Mouse (Mus musculus) cerebellum, adult 9-11 months (tissue): ENCODE measurements at regions not wholly inside any gene's neighbourhood (a gene's known extent, or its start where the extent isn't known, plus 50 kb on each side); places are given as distances from the start of the nearest gene placed in this dataset.
A peak's percentile ranks its signal among the peaks of the same experiment; 100 is the strongest.

Experiments
- DNase-seq: peaks from one replicate; pipeline ENCODE4 v3.0.0; 2022

DNA sequence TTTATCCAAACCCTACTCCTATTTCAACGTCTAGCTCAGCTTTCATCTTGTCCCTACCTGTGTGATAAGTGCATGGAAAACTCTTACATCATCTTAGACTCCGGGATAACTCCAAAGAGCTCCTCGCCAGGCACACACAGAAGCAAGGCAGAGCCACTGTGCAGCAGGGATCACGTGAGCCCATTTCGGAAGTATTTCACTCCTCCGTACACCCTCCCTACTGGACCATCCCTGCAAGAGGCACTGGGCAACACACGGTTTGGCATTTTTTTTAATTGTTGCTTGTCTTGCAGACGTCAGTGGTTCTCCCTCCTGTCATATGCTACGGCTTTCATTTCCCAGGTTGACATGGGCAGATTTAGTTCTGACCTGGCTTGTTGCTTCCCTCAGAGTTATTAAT, 316.0 kb upstream of the Jarid2 start:
- DNase-seq, result no peak

DNA sequence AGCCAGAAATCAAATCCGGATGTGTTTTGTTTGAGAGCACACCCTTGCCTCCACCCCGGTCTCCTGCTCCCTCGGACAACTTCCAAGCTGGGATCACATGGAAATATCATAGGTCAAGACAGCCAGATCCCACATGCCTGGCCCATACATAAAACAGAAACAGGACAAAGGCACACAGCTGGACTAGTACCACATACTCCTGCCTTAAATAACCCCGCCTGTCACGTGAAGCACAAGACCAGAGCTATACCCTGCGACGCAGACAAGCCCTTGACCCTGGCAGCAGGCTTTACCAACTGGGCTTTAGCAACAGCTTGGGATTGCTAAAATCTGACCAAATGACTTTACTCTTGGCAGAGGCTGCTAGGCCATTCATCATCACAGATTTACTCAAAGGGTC, 313.3 kb upstream of the Jarid2 start:
- DNase-seq, result no peak

DNA sequence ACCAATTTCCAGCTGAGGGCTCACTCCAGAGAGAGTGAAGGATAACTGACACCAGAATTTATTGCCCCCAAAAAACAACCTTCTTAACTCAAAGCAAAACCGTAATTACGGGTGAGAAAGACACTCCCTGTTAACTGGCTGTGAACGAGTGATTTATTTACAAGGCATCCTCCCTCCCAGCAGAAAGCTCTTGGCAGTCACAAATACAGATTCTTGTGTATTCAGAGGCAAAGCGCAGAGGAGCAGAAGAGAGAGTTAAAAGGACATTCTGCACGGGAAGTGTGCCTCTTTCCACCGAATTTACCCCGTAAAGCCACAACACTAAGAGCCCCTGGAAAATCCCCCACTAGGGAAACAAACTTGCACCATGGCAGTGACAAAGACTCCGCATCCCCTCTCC, 312.3 kb upstream of the Jarid2 start:
- DNase-seq, result no peak

DNA sequence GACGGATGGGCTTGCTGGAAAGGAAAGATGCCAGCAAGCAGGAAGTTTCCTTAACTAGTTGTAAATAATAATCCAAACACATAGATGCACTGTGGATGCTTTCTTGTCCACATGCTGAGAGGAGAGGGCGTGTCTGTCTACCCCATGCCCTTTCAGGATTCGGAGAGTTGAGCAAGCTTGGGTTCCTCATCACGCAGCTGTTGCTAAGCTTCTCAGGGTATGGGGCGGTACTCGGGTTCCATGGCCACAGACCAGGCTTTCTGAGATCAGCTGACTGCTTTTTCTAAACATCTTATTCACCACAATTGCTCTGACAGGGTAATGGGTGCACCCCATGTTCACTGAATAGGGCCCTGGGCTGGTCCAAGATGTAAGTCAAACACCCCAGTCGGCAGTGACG, 310.2 kb upstream of the Jarid2 start:
- no peak for DNase-seq

DNA sequence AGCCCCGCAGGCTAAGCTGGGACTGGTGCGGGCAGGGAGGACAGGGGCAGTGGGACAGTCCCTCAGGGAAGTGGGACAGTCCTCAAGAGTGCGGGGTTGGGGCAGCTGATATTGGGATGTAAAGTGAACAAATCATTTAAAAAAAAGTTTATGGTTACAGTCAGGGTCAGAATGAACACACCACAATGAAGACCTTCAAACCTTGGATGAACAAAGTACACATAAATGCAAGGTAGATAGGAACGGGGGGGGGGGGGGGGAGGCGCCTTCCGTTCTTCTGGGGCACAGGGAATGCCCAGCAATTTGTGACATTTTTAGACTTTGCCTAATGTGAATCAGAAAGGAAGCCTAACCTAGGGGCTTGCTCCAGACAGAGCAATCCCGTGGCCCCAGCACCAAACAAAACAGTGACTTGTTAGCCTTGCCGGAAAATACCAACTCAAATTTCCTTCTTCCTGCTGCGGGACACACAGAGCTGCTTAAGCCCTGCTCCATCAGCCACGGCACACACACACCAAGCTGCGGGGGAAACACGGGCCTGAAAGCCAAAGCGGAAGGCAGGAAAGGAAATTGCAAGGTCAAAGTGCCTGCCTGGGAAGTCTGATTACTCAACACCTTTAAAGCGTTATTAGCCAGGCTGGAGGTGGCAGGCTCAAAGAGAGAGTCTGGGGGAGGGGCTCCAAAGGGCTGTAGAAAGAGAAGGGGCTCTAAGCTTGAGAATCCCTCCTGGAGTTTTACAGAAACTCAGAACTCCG, 309.6 kb upstream of the Jarid2 start:
- DNase-seq, result no peak

DNA sequence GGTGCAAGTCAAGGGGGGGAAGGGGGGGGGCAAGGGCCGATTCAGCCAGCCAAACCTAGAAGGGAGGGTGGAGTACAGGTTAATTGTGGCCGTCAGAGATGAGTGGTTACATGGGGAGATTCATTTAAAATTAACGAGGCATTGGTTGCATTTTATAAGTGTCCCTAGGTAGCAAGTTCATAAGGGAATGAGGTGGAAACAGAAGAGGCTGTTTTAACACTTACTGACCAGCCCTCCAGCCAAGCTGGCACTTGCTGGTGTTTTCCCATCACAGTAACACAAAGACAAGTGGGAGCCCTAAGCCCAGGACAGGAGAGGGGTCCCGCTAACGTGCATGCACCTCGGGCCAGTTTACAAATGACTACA, 309.1 kb upstream of the Jarid2 start:
- DNase-seq, result no peak

DNA sequence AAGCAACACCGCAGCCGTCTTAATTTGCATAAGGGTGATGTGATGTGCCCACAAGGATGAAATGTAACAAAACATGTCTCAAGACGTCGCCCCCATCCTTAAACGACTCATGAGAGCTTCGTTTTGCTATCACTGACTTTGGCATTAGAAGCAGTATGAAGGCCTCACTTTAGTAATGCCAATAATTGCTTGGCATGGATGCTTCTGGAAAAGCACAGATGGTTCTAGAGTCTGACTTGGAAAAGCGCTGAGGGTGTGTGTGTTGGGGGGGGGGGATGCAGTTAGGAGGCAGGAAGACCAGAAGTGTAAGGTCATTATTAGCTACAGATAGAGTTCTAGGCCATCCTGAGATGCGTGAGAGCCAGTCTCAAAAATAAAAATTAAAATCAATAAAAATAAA, 308.3 kb upstream of the Jarid2 start:
- no peak for DNase-seq

DNA sequence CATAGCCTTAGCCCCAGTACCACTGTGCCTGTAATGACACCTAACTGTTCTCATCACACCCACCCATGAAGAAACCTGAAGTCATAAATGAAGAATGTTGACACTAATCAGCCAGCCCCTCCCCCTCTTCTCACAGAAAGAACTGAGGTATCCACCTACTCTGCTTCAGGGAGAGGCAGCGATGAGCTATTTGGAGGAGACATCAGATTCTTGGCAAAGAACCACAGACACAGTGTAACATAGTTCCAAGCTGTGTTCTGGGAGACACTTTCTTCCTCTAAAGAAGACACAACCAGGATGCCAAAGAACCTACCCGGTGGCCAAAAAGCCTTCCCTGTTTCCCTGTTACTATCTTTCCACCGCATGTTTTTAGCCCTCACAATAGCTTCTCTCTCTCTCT, 307.8 kb upstream of the Jarid2 start:
- no peak for DNase-seq

DNA sequence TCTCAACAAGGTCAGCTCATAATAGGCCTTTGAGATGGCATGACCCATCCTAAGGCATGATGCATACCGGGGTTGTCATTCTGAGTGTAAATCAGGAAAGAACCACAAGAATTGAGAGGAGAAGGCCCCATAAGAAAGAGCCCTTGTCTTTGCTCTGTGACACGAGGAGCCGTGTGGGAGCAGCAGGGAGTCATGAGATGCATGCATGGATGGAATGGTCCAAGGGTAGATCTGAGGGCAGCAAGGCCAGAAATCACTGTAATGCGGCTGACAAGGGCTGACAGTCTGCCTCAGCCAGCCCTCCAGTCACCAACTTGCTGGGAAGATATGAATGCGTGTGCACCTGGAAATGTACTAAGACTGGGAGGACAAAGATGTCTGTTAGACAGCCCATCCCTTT, 307.4 kb upstream of the Jarid2 start:
- no peak for DNase-seq

DNA sequence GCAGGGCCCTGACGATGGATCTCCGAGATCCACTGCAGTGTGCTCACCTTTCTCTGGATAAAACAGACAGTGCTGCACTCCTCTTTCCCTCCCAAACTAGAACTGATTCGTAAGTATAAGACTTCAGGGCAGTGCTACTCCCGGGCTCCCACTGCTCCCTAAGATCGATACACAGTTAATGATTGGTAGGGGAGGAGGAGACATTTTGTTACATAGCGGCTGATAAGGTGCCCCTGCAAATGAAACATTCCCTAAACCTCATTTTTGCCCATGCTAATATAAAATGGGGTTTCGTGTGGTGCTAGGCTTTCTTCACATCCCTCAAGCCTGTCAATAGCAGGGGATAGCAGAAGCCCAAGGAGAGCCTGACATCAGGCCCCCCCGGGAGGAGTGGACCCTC, 298.8 kb upstream of the Jarid2 start:
- no peak for DNase-seq

DNA sequence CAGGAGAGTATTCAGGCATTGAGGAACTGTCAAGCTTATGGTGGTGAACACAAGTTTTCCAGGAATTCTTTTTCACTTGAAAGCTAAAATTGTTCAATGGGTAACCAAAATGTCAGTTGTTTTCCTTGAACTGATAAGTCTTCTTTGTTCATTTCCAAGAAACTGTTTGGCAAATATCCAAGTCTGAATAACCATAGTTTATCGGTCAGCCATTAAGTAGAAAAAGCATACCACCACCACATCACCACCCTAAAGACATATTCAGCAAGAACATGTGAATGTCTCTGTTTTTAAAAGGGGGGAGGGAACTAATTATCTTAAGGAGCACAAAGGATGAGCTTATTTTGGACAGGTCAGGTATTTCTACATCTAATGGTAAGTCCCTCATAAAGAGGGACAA, 291.6 kb upstream of the Jarid2 start:
- no peak for DNase-seq

DNA sequence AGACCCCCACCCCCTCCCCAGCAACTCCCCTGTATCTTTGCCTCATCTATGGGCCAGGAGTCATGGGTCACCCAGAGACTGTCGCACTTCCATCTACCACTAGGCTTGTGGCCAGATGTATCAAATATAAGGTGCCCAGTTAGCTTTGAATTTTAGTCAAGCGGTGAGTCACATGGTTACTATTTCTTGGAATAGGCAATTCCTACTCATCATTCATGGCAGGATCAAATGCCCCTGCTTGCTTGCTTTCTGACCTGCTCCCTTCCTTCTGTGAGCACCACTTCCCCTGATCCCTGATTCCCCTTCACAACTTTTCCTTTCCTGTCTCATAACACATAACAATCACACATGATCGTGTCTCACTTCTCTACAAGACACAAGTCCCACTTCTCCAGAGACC, 288.2 kb upstream of the Jarid2 start:
- no peak for DNase-seq

DNA sequence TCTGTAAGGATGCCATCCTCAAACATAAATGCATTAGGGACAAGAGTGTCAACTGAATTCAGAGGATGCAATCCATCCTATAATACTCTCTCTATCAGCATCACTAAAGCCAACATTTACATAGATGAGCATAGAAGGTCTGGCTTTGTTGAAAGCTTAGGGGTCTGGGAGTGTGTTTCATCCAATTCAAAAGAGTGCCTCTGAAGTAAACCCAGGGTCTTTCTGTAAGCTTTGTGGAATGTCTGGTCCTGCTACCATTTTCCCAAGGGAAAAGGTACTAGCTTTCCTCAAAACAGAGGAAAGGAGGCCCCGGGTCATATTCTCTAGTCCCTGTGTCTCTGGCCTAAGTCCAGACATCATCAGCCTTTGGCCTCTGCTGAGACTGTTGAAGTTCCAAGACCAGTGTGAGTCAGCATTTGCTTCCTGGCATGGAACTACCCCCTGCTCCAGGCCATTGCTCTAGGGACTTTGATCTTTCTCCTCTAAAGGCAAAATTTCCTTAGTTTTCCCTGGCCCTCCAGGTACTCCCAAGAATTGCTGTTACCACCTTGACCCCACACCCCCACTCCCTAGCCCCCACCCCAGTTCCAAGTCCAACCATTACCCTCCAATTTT, 280.0 kb upstream of the Jarid2 start:
- no peak for DNase-seq

DNA sequence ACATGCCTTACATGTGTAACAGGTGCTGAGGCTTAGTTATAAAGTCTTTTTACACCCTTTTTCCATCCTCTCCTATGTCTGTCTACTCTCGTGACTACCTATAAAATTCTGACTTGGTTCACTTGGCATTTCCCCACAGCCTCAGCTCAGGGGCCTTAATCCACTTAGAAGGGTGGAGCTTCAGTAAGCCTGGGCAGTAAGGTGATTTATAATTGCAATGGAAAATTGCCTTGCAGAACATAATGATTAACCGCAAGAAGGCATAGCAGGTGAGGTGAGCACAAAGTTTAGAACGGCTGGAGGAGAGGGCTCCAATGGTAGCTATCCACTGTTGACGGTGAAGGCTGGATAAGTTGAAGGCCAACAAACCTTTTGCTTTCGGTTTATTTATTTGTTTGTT, 278.1 kb upstream of the Jarid2 start:
- no peak for DNase-seq

DNA sequence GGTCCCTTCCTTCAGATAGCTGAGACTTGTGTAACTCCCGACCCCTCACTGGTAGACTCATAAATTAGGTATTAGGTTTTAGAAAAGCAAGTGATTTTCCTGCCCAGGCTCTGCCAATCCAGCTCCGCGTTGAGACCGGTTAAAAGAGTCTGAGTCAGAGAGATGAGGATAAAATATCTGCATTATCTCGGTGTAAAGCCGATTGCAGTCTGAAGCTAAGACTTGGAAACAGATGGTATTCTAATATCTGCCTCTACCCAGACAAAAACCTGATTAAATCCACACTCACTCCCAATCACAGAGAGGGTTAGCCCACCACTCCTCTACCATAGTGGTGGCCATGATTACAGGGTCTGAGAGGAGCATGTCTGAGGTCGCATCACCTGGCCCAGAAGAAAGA, 276.1 kb upstream of the Jarid2 start:
- DNase-seq, result no peak

DNA sequence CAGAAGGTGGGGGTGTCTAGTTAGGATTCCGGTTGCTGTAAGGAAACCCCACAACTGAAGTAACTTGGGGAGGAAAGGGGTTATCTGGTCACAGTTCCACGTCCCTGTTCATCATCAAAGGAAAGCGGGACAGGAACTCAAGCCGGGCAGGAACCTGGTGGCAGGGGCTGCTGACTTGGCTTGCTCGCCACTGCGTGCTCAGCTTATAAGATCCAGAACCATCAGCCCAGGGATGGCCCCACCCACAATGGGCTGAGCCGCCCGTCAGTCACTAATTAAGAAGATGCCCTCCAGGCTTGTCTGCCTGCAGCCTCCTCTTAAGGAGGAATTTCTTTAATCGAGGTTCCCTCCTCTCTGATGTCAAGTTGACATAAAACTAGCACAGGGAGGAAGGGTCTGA, 275.1 kb upstream of the Jarid2 start:
- DNase-seq, result no peak

DNA sequence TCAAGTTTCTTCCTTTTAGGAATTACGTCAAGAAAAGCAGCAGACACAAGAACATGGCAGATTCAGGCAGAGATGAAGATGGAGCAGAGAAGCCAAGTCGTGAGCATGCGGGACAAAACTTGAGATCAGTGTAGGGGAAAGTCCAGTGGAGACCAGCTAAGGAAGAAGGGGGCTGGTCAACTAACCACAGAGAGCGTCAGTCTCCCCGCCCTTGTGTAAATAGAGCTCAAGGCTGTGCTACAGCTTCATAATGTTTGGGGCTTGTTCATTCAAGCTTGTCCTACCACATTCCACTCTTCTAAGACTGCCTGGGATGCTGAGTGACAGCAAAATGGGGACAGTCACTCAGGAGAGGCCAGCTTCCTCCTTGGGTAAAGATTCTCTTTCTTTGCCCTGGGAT, 274.1 kb upstream of the Jarid2 start:
- DNase-seq, result no peak

DNA sequence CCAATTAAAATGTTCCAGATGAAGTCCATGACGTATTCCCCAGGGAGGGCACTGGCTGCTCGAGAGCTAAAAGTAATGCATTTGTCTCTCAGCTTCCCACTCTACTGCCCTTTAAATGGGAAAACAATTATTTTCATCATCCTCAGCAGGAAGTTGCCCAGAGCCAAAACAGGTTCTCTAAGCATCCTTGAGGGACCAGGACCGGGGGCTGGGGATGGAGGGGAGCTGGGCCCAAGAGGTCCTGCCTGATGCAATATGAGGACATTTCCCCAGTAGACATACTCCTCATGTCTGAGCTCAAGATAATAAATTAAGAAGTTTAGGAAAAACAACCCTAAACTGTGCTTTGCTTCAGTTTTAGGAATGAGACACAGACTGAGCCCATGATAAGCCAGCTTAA, 270.5 kb upstream of the Jarid2 start:
- no peak for DNase-seq

DNA sequence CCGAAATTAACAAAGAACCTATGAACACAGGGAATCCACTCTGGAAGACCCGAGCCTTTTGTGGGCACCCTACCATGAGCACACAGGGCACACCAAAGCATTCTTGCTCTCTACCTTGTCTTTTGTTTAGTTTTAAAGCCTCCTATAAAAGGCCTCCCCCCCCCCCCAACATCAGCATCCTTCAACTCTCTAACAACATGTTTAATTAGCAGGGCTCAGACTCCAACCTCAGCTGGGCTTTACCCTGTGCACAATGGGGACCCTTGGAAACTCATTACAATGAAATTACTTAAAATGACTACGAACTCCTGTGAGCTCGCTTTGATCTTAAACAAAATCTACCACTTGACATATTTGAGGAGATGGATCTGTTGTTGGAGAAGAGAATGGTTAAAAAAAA, 270.1 kb upstream of the Jarid2 start:
- DNase-seq, result no peak

DNA sequence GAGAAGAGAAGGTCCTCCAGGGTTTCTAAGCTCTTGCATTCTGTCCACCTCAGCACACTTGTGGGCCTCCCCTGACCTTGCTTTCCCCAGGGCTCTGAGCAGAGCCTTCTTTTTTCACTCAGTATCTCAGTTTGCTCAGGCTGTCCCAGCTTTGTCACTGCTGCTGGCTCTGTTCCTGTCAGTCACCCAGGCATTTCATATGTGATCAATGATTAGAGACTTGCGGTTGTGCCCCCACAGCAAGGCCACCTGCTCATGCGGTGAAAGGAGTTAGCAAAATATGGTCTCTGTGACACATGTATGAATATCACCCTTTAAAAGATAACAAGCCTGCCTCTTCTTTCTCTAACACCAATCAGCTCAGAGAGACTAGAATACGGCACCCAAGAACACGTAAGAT, 265.6 kb upstream of the Jarid2 start:
- no peak for DNase-seq

DNA sequence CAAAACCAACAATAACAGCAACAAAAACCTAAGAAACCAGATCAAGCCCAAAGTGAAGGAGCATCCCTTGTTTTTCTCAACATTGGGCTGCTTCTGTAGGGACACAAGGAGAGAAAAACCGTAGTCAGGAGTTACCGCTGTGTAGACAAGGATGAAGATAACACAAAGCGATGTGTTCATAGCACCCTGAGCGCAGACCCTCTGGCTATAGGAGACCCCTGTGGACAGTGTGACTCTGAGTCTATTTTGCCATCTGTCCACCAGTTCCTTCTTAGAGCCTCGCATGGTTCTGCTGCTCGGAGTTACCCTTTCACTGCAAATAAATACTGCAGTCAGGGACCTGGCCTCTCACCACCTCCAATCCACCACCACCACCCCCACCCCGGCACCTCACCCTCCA, 263.7 kb upstream of the Jarid2 start:
- DNase-seq, result peak; percentile 69

DNA sequence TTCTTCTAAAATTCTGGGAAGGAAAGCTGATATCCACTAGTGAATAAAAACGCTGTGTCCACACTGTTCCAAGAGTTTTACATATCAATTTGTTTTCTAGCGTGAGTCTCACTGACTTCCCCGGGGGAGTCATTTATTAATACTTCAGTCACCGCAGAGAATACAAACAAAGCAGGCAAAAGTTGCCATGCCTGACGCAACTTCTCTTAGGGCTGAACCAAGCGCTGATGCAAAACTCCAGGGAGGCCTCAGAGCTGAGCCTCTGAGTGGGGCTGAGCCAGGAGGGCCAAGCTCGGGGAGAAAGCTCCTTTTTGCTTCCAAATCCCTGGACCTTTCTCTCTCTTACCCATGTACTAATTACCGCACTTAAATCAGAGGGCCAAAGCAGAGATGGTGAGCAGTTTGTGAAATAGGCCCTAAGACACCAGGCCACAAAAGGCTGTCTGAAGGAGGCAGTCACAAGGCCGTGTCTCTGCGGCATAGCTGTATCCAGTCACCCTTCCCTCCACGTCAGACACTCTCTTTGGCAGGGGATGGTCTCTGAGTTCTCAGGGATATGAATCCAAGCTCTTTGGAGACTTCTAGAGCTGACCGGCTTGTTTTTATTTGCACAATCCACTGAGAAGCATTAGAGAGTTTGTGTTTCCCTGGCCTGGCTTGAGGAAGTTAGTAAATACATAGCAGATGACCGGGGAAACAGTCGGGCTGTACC, 260.2 kb upstream of the Jarid2 start:
- no peak for DNase-seq

DNA sequence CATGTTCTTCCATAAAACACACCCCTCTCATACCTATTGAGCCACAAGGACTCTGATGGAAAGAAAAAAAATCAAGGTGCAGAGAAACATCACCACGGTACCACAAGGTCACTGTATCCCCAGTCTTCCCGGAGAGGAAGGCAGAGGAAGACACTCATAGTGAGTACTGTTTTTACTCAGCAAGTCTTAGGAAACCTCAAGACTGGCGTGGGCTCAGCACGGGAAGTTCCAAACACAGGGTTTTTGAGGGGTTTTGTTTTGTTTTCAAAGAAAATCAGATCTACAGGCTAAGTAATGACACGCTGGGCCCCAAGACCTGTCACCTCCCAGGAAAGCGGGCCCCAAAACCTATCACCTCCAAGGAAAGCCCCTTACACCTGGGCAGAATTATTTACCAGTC, 259.6 kb upstream of the Jarid2 start:
- DNase-seq, result no peak

DNA sequence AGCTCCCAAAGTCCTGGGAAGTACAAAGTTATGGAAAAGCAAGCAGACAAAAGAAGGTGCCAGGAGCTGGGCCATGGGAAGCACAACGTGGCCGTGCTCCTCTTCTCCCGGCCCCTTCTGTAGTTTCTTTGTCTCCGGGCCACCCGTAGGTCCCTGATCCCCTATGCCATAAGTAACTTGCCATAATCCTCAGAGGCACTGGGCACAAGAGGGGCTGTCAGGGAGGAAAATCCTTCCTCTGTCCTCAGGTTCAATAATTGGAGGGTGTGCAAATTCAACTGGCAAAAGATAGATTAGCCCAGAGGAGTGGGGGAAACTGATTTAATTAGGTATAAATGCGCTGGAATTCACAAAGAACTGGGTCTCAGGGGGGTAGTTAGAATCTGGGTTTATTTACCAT, 256.1 kb upstream of the Jarid2 start:
- DNase-seq, result no peak

DNA sequence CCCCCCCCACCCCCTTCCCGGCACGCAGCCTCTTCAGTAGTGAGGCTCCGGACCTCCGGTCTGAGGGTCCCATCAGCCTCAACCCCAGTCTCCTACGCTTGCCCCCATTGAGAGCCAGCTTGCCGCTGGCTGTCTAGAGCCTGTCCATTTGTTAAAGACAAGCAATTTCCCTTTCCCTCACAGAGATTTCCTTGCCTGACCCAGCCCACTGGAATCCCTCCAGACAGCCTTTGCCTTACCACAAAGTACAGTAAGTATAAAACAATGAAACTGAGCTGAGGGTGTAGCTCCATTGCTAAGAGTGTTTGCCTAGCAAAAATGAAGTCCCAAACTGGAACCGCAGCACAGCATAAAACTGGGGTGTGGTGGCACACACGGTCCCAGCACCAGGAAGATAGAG, 252.4 kb upstream of the Jarid2 start:
- no peak for DNase-seq
